16 mouse cellular contexts compared by ENCODE assay signal in the genomic region with DNA sequence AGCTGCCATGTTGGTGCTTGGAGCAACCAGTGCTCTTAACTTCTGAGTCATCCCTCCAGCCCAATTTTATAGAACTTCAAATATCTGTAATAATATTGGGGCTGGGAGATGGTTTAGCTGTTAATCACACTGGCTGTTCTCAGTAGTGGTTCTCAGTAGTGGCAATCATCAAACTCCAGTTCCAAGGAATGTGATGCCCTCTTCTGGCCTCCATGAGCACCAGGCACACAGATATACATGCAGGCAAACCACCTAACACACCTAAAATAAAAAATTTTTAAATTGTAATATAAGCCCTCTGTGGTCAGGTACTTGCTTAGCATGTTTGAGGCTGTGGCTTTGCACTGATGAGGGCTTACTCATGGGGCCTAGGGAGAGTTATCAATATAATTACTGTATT. TPM values are rescaled to one million over a fixed set of nuclear protein-coding genes. Genes with fewer than 3 reads are reported as not detected.
DNase-seq lines count a peak whose midpoint lies in the region; ATAC-seq and TF ChIP-seq lines count a peak whose summit lies in the region.
"Had no signal": no experiment of that assay in that cellular context is flagged by ENCODE, and none has a peak within 500 bp of the region (broad histone marks: within the 10 kb centered on the region; RNA-seq: fewer than 3 reads in every experiment).

No protein-coding gene starts in this region.

- TF ChIP-seq CTCF in hindbrain, postnatal 0 days (IDR thresholded peaks at IDR 0.05; ENCODE audit: low read depth), result peak; percentile 37
- peak; percentile 24; the same call in 1 of the 2 replicates for TF ChIP-seq CTCF in embryonic fibroblast, embryonic 13.5 days (IDR thresholded peaks at IDR 0.05; ENCODE audit: borderline replicate concordance, insufficient read depth, low read length)
- TF ChIP-seq CTCF in stomach, postnatal 0 days (IDR thresholded peaks at IDR 0.05; ENCODE audit: low read depth), result peak; percentile 65

- no peaks in the 10 kb centered on the region for H3K9me3 ChIP-seq in hindbrain, postnatal 0 days (ENCODE audit: low read length)
- H3K9me3 ChIP-seq in hindbrain, embryonic 12.5 days (replicated peaks), result 0 out of 2 replicates have a peak, but pooled peaks cover 3% of the 10 kb centered on the region
- no peaks in the 10 kb centered on the region for H3K9me3 ChIP-seq in lung, embryonic 16.5 days (ENCODE audit: control insufficient read depth, low read length)
- H3K9me3 ChIP-seq in stomach, postnatal 0 days (ENCODE audit: control insufficient read depth, low read length), result no peaks in the 10 kb centered on the region
- H3K9me3 ChIP-seq: heart, embryonic 12.5 days; neural tube, embryonic 12.5 days had no signal

- H3K4me2 ChIP-seq in hindbrain, postnatal 0 days (ENCODE audit: low read depth, low read length), result no peak overlapping the region
- H3K4me2 ChIP-seq in hindbrain, embryonic 12.5 days (replicated peaks), result no peak overlapping the region
- H3K4me2 ChIP-seq in lung, embryonic 16.5 days (ENCODE audit: low read depth, low read length), result peak overlapping the region; percentile 11; the same call in 1 of the 2 replicates
- no peak overlapping the region for H3K4me2 ChIP-seq in stomach, postnatal 0 days (replicated peaks; ENCODE audit: low read depth)
- H3K4me2 ChIP-seq: heart, embryonic 12.5 days; neural tube, embryonic 12.5 days had no signal

- no peak overlapping the region for H3K9ac ChIP-seq in hindbrain, postnatal 0 days (replicated peaks; ENCODE audit: low read length)
- no peak overlapping the region for H3K9ac ChIP-seq in hindbrain, embryonic 12.5 days
- H3K9ac ChIP-seq in lung, embryonic 16.5 days (ENCODE audit: low read length), result no peak overlapping the region
- no peak overlapping the region for H3K9ac ChIP-seq in stomach, postnatal 0 days (ENCODE audit: low read length)
- H3K9ac ChIP-seq: heart, embryonic 12.5 days; neural tube, embryonic 12.5 days had no signal

- ATAC-seq in hindbrain, postnatal 0 days, result no peak
- no peak for ATAC-seq in hindbrain, embryonic 12.5 days (ENCODE audit: low FRiP score)
- no peak for ATAC-seq in lung, embryonic 16.5 days (ENCODE audit: low read depth)
- no peak for ATAC-seq in stomach, postnatal 0 days (ENCODE audit: low FRiP score, low TSS enrichment)
- ATAC-seq: midbrain, embryonic 16.5 days had no signal

- no peaks in the 10 kb centered on the region for H3K27me3 ChIP-seq in hindbrain, postnatal 0 days (ENCODE audit: insufficient read depth, low read length)
- H3K27me3 ChIP-seq in hindbrain, embryonic 12.5 days, result peaks cover 11% of the 10 kb centered on the region
- H3K27me3 ChIP-seq in lung, embryonic 16.5 days (ENCODE audit: control insufficient read depth, insufficient read depth, low read depth, low read length), result no peaks in the 10 kb centered on the region
- no peaks in the 10 kb centered on the region for H3K27me3 ChIP-seq in stomach, postnatal 0 days (ENCODE audit: control insufficient read depth, insufficient read depth, low read length)

- no peak overlapping the region for H3K27ac ChIP-seq in hindbrain, postnatal 0 days
- H3K27ac ChIP-seq in hindbrain, embryonic 12.5 days, result no peak overlapping the region
- H3K27ac ChIP-seq in lung, embryonic 16.5 days (ENCODE audit: low read length), result no peak overlapping the region
- no peak overlapping the region for H3K27ac ChIP-seq in embryonic fibroblast, embryonic 13.5 days (ENCODE audit: insufficient read depth, low read length)
- no peak overlapping the region for H3K27ac ChIP-seq in stomach, postnatal 0 days (replicated peaks)
- H3K27ac ChIP-seq: hindbrain, embryonic 10.5 days; neural tube, embryonic 12.5 days had no signal

- H3K36me3 ChIP-seq in hindbrain, postnatal 0 days (ENCODE audit: insufficient read depth, low read length), result no peaks in the 10 kb centered on the region
- H3K36me3 ChIP-seq in hindbrain, embryonic 12.5 days, result no peaks in the 10 kb centered on the region
- H3K36me3 ChIP-seq in lung, embryonic 16.5 days (ENCODE audit: control insufficient read depth, insufficient read depth, low read length), result no peaks in the 10 kb centered on the region
- H3K36me3 ChIP-seq in stomach, postnatal 0 days (ENCODE audit: control insufficient read depth, insufficient read depth, low read length), result no peaks in the 10 kb centered on the region
- H3K36me3 ChIP-seq: heart, embryonic 12.5 days; hindbrain, embryonic 10.5 days; neural tube, embryonic 12.5 days had no signal

- TF ChIP-seq EP300 in stomach, postnatal 0 days (optimal IDR thresholded peaks at IDR 0.05), result no peak

- H3K4me3 ChIP-seq in hindbrain, postnatal 0 days (ENCODE audit: low read length), result no peak overlapping the region
- H3K4me3 ChIP-seq in hindbrain, embryonic 12.5 days, result no peak overlapping the region
- peak overlapping the region; percentile 56; the same call in 1 of the 2 replicates for H3K4me3 ChIP-seq in lung, embryonic 16.5 days (ENCODE audit: low read length)
- H3K4me3 ChIP-seq in embryonic fibroblast, embryonic 13.5 days (ENCODE audit: insufficient read depth, low read length), result no peak overlapping the region
- H3K4me3 ChIP-seq in stomach, postnatal 0 days (ENCODE audit: low read depth, low read length), result no peak overlapping the region
- H3K4me3 ChIP-seq: heart, embryonic 12.5 days; hindbrain, embryonic 10.5 days; neural tube, embryonic 12.5 days had no signal

- no peak for DNase-seq in hindbrain, postnatal 0 days (ENCODE audit: low spot score)
- DNase-seq in lung, postnatal 36 days, result no peak
- no peak for DNase-seq in stomach, postnatal 0 days (ENCODE audit: low spot score)
- DNase-seq in c-Kit-positive CD71-positive TER-119-positive erythroid progenitor cells, embryonic 14.5 days (ENCODE audit: low spot score), result no peak
- DNase-seq: cerebellum, adult 8-10 months; gastrocnemius, postnatal 14 days; kidney, adult 8-10 months; left cerebral cortex, postnatal 4 days; thymus, postnatal 36 days had no signal

- no peaks in the 10 kb centered on the region for H3K4me1 ChIP-seq in hindbrain, postnatal 0 days (ENCODE audit: insufficient read depth, low read length)
- 0 out of 2 replicates have a peak, but pooled peaks cover 5% of the 10 kb centered on the region for H3K4me1 ChIP-seq in hindbrain, embryonic 12.5 days
- H3K4me1 ChIP-seq in lung, embryonic 16.5 days (replicated peaks; ENCODE audit: control insufficient read depth, insufficient read depth, low read length), result peaks cover 6% of the 10 kb centered on the region; the same call in 1 of the 2 replicates
- H3K4me1 ChIP-seq in embryonic fibroblast, embryonic 13.5 days (ENCODE audit: control insufficient read depth, insufficient read depth, low read length), result no peaks in the 10 kb centered on the region
- H3K4me1 ChIP-seq in stomach, postnatal 0 days (replicated peaks; ENCODE audit: control insufficient read depth, insufficient read depth), result no peaks in the 10 kb centered on the region

- TF ChIP-seq POLR2A in embryonic fibroblast, embryonic 13.5 days (IDR thresholded peaks at IDR 0.05; ENCODE audit: low read depth, low read length), result no peak

RNA-seq across cellular contexts. Expression of a gene that starts 15.7 kb away (rescaled TPM):
- 49.6 and 59.3 TPM in 2 replicates for total RNA-seq in hindbrain, postnatal 0 days (2014; rRNA removed)
- polyA plus RNA-seq in hindbrain, postnatal 0 days (2015; fragmentation: Nextera tagmentation; extraction: Ambion mirVana), result 31.0 and 33.4 TPM in 2 replicates
- 44.2 and 51.1 TPM in 2 replicates for polyA plus RNA-seq in hindbrain, embryonic 12.5 days (2016; fragmentation: Nextera tagmentation; extraction: Ambion mirVana)
- polyA plus RNA-seq in lung, embryonic 16.5 days (2015; fragmentation: Nextera tagmentation; extraction: Ambion mirVana), result 43.8 and 45.8 TPM in 2 replicates
- polyA plus RNA-seq in embryonic fibroblast, embryonic 13.5 days (2011; ENCODE audit: insufficient read length, low read depth, missing spikeins), result 51.9 and 55.2 TPM in 2 replicates
- polyA plus RNA-seq in stomach, postnatal 0 days (2015; fragmentation: Nextera tagmentation; extraction: Ambion mirVana), result 57.0 and 60.3 TPM in 2 replicates
